In the genomic region with DNA sequence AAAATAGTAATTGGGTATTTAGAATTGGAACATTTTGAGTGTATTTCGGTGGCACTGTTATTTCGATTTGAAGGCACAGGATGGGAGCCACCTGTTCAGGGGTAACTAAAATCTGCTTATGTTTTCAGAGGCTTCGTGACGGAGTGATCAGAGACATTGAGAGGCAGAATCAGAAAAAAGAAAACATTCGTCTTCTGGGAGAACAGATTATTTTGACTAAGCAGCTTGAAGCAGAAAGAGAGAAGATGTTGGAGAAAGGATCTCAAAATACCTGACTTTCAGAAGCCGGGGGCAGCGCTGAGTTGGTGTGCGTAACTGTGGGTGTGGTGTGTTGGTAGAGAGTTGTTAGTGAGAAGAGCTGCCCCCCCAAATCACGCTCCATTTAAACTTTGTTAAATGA, we compare ENCODE assay signal across 10 mouse cellular contexts. TPM values are rescaled to one million over a fixed set of nuclear protein-coding genes. Genes with fewer than 3 reads are reported as not detected.
"Had no signal": no experiment of that assay in that cellular context is flagged by ENCODE, and none has a peak within 500 bp of the region (broad histone marks: within the 10 kb centered on the region; RNA-seq: fewer than 3 reads in every experiment).

No protein-coding gene starts in this region.

- DNase-seq: kidney, adult 11 months; kidney, postnatal 14 days; liver; liver, embryonic 13.5 days; liver, postnatal 0 days; thymus, adult 18-20 months; thymus, postnatal 14 days had no signal

- ATAC-seq: hindbrain, postnatal 0 days; liver, postnatal 0 days had no signal

RNA-seq across cellular contexts. Expression of gene Pet117, which starts 4.3 kb away (rescaled TPM):
- total RNA-seq: hindbrain, postnatal 0 days; megakaryocyte-erythroid progenitor cell, adult 5-6 weeks; midbrain, postnatal 0 days had no signal

RNA-seq across cellular contexts. Expression of gene Ovol2, which starts 41.1 kb away (rescaled TPM):
- total RNA-seq: hindbrain, postnatal 0 days; megakaryocyte-erythroid progenitor cell, adult 5-6 weeks; midbrain, postnatal 0 days had no signal
